Mouse (Mus musculus) small intestine, adult 2 months (tissue): ENCODE measurements around the gene Slc6a9.

Experiments used
- CTCF ChIP-seq: fragments of 200-500 bp; IDR thresholded peaks from 2 replicates; pipeline ENCODE4 v1.5.1; 2012; ENCODE audit warnings: low read depth, mild to moderate bottlenecking, control low read depth, inconsistent platforms, low read length, moderate library complexity, mixed read lengths; ENCODE audit not compliant: insufficient replicate concordance, insufficient read length; ENCODE audit errors: extremely low read depth
- POLR2A ChIP-seq: fragments of 200-500 bp; IDR thresholded peaks from 2 replicates; pipeline ENCODE4 v1.6.1; 2012; ENCODE audit warnings: low read depth, mild to moderate bottlenecking, control low read depth, inconsistent platforms, low read length, moderate library complexity

- no peak for TF ChIP-seq CTCF
- TF ChIP-seq POLR2A: no peak
Measured at GRCm38 (mm10) chr4:117878703-117879102, 44.4 kb downstream of the Slc6a9 start.
